Mouse (Mus musculus) thymus, postnatal 4 days (tissue): ENCODE results near the gene A730061H03Rik.
A peak's percentile ranks its signal among the peaks of the same experiment; 100 is the strongest.

Experiments
- DNase-seq: peaks from one replicate; pipeline ENCODE4 v3.0.0; 2021

A730061H03Rik gene

DNA sequence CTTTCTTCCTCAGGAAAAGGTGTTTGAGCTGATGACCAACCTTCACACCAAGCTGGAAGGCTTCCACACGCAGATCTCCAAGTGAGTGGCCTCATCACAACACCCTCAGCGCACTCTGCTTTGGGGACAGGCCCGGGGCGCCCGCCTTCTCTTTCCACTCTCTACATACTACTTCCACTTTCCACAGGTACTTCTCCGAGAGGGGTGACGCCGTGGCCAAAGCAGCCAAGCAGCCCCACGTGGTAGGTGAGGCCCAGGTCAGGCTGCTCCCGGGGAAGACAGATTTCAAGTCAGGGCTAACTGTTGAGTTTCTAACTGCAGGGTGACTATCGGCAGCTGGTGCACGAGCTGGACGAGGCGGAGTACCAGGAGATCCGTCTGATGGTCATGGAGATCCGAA, 20.5 kb upstream of the A730061H03Rik start:
- DNase-seq = no peak

DNA sequence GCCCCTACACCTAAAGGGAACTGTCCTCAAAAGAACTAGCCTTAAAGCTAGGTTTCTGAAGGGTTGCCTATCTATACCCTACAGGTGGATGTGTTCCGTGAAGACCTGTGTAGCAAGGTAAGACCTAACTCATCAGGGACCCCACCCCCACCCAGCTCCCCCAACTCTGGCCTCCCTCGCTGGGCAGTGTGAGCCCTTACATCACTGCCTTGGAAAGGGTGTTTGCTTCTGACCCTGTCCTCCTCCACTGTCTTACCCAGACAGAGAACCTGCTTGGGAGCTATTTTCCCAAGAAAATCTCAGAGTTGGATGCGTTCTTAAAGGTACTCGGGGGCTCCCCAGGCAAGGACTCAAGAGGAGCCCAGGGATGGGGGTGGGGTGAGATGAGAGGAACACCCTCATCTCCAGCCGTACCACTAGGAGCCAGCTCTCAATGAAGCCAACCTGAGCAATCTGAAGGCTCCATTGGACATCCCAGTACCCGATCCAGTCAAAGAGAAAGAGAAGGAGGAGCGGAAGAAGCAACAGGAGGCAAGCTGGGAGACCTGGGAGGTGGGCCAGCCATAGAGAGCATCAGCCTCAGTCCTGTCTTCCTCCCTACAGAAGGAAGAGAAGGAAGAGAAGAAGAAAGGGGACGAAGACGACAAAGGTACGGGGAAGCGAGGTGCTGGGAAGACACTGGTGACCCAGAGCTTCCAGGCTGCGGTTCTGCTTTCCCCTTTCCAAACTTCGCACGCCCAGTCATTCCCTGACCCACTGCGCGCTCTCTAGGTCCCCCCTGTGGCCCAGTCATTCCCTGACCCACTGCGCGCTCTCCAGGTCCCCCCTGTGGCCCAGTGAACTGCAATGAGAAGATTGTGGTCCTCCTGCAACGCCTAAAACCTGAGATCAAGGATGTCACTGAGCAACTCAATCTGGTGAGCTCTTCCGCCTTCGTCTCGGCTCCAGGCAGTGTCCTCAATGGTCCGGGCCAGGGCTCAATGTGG, 19.6 kb upstream of the A730061H03Rik start:
- no peak for DNase-seq

DNA sequence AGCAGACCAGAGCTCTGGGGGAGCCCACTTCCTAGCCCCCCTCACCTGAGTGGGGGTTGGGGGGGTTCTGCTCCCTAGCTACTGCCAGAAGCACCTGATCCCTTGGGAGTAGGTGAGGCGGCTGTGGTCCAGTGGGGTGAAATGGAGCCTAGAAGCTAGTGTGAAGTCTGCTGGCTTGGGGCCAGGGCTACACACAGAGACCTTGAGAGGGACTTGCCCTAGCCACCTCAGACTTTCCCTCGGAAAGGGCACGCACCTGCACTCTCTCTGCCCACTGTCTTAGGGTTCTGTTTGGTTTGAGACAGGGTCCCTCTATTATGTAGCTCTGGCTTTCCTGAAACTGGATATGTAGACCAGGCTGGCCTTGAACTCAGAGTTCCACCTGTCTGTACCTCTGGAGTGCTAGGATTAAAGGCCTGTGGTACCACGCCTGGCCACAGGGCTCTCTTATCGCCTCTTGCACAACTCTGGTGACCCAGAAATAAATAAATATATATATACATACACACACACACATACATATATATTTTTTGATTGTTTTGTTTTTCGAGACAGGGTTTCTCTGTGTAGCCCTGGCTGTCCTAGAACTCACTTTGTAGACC, 18.6 kb upstream of the A730061H03Rik start:
- no peak for DNase-seq

DNA sequence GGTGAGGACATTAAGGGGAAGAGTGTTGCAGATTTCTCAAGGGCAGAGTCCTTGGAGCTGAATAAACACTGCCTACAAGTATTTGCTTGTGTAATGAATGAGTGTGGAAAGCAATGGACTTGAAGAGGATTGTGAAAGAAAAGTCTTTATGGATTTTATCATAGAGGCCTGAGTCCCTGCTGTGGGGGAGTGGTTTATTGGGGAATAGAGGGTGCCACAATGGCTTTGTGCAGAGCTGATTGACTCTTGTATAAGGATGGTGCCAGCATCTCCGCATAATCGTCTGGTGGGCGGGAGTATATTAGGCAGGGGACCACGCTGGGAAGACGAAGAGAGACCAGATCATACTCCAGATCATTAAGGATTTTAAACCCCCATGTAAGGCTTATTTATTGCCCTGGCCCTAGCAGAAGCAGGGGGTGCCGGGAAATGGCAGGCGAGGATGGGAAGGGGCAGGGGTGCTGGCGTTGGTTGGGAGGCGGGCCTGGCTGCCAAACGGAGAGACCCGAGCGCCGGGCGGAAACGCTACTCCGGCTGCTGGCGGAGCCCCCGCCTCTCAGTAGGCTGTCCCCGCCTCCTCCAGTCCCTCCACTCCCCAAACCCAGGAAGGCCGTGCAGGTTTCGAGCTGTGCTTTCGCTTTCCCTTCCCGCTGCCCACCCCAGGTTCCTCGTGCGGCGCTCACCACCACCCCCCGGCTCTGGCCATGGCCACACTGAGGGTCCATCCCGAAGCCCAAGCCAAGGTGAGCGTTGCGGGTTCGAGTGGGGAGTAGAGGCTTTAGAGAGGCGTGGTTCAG, 17.9 kb upstream of the A730061H03Rik start, which contains the start of gene Psme1:
Gene Psme1, plus strand, starts transcription at position 253 of the 797 bp plus-strand sequence.
- peak; percentile 88 for DNase-seq

DNA sequence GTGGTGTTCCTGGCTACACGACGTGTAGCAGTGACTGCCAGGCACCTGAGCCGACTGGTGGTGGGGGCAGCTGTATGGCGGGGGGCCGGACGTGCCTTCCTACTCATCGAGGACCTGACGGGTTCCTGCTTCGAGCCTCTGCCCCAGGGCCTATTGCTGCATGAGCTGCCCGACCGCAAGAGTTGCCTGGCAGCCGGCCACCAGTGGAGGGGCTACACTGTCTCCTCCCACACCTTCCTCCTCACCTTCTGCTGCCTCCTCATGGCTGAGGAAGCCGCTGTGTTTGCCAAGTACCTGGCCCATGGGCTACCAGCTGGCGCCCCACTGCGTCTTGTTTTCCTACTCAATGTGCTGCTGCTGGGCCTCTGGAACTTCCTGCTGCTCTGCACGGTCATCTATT, 16.2 kb upstream of the A730061H03Rik start:
- DNase-seq = no peak

DNA sequence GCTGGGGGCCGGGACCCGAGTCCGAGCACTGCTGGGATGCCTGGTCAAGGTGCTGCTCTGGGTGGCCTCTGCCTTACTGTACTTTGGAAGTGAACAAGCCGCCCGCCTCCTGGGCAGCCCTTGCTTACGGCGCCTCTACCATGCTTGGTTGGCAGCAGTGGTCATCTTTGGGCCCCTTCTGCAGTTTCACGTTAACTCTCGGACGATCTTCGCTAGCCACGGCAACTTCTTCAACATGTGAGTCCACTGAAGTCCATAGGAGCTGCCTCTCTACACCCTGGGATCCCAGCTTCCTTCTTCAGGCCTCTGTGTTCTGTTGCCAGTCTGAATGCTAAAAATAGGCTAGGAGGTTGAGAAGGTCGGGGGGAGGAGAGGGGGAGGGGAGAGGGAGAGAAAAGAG, 15.5 kb upstream of the A730061H03Rik start:
- no peak for DNase-seq

DNA sequence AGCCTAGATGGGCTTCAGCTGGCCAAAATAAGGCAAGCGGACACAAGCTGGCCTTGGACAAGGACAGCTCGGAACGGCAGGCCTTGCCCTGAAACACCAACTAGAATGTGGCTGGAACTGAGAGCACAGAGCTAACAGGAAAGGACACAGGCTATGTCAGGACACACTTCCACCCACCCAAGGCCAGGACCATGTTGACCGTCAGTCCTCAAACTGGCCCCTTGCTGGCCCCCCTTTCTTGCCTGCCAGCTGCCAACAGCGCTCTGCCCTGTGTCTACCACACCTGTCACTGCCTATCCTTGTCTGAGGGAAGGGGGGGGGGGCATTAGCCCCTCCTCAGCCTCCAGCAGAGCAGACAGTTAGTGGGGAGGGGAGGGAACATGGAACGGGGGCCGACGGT, 15.1 kb upstream of the A730061H03Rik start, which contains the start of gene Fitm1:
Gene Fitm1, plus strand, starts transcription at position 316 of the 400 bp plus-strand sequence.
- DNase-seq = no peak

DNA sequence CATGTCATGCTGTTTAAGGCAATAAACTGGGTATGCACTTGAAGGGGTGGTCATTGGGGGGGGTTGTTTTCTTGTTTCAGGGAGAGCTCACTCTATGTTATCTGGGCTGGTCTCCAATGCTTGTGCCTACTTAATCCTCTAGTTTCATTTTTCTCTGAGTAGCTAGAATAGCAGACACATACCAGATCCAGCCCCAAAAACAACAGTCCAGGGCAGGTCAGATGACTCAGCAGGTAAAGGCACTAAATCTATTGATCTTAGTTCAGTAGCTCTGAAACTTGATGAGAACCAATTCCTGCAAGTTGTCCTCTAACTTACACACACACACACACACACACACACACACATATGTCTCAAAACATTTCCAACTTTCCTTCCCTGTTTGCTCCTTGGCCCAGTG, 11.6 kb upstream of the A730061H03Rik start:
- no peak for DNase-seq

DNA sequence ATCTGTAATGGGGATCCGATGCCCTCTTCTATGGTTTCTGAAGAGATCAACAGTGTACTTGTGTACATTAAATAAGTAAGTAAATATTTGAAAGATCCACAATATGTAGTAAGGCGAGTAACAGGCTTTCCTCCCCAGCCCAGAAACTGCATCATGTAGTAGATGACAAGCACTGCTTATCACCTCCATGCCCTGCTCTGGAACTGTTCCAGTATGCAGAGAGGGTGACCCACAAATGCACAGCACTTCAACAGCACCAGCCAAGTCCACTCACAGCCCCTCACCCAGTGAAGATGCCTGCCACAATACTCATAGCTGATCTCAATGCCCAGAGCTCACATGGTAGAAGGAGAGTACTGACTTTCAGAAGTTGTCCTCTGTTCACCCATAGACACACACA, 10.4 kb upstream of the A730061H03Rik start:
- no peak for DNase-seq

DNA sequence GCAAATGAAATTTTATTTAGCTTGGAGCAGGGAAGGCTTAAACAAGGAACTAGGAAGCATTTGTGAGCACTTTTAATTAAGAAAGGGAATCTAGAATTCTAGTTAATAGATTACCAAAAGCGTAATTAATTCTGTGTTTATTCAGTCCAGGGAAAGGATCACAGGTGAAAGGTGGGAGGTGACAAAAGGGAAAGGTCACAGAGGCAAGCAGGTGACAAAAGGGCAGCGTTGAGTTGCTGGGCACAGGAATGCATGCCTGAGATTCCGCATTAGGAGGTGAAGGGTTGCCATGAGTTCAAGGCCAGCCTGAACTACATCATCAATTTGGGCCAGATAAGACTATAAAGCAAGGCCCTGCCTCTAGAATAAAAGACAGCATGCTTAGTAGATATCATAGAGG, 7.3 kb upstream of the A730061H03Rik start:
- DNase-seq = no peak

DNA sequence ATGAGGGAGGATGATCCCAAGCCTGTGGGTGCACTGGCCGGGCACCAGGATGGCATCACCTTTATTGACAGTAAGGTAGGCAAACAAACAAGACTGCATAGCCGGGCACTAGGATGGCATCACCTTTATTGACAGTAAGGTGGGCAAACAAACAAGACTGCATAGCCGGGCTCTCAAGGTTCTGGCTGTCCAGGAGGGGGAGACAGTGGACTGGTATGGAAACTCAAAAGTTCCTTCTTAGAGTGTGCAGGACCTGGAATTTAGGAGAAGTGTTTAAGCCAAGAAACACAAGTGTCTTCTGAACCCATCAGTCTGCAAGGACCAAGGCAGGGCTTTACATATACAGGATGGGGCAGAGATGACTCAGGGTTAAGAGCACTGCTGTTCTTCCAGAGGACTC, 5.5 kb upstream of the A730061H03Rik start:
- DNase-seq = no peak

DNA sequence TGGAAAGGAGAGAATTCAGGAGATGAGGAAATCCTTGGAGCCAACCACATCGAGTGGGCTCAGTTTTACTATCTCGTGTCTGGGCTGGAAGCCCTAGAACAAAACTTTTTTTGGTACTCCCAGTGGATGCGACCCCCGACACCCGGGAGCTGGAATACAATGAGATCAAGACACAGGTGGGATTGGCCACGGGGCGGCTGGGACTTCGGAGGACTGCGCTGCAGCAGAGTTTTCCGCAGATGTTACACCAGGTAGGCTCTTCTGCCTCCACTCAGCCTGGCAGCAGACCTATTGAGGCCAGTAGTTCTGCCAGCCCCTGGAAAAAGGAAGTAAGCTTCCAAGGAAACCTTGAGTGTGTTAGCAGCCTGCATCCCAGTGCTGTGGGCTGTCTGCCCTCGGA, 3.0 kb upstream of the A730061H03Rik start:
- no peak for DNase-seq

DNA sequence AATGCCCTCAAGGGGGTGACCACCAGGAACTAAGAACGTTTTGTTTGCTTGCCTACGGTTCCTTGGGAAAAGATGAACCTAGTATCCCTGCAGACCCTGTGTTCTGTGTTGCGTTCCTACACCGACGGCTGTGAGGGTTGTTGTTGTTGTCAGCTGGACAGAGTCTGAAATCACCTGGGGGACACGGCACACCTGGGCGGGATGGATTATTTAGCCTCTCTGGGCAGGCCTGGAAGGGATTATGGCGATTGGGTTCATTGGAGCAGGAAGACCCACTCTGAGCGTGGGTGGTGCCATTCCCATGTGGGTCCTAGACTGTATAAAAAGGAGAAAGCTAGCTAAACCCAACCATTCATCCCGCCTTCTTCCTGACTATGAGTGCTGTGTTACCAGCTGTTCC, 1.7 kb upstream of the A730061H03Rik start:
- DNase-seq = no peak

DNA sequence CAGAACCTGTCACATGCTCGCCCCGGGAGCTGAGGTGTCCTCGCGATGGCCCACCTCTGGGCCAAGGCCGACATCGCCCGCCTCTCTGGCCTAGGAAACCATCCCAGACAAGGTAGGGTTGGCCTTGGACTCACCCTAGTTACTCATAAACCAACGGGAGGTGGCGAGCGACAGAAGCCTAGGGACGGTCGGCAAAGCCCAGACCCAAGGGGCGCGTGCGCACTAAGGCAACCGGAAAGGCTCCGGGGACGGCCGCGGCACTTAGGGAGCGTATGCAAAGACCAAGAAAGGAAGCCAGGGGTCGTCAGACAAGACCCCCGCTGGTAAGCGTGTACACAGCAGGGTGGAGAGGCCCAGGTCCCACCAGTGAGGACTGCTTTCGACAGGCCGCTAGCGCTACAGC, 406 bp downstream of the A730061H03Rik start, which contains the start of gene Dcaf11:
Gene Dcaf11, plus strand, starts transcription at position 208 of the 403 bp plus-strand sequence.
- peak; percentile 90 for DNase-seq

DNA sequence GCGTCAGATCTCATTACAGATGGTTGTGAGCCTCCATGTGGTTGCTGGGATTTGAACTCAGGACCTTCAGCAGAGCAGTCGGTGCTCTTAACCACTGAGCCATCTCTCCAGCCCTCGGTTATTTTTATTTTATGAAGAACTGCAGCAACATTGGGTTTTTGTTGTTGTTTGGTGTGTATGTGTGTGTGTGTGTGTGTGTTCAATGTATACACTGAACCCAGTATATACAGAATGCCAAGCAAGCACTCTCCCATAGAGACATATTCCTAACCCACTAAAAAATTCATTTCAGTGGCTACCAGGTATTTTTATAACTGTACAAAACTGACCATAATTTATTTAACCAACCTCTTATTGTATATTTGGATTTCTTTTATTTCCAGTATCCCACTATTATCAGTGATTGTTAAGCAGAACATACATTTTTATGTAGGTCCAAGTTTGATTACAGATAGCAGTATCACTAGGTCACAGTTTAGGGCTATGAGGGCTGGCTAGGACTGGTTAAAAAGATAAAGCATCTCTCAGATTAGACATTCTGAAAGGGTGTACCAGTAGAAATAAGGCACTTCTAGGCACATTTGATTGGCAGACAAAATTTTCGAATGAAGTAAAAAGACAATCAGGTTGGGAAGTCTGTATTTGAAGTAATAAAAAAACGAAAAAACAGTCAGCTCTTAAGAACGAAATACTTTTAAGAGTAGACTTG, 1.3 kb downstream of the A730061H03Rik start:
- no peak for DNase-seq

DNA sequence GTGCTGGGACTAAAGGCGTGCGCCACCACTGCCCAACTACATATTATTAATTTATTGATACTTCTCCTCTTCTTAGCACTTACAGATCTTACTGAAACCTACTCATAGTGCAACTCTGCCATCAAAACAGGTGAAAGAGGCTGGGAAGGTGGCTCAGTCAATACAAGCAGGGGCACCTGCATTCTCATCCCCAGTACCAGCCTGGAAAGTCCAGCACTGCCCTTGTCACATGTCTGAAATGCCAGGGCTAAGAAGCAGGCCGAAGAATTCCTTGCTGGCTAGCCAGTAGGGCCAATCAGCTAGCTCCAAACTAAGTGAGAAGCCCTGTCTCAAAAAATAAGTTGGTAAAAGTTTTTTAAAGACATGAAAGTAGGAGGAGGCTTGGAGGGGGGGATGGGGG, 2.6 kb downstream of the A730061H03Rik start:
- no peak for DNase-seq

DNA sequence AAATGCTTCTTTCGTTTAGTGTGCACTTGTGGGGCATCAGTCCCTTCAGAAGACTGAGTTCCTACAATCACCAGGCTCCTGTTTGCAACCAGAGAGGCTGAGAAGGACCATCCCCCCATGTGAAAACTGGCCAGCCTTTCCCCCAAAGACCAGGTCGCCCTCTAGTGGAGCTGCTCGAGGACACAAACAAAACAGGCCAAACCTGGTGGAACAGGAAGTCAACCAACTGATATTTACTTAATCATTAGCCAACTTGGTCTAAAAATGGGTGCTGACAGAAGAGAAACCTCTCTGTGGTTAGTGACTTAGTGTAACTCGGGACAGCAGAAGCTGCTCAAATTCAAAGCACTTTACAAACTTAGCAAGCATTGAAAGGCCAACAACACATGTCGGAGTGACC, 3.2 kb downstream of the A730061H03Rik start:
- peak; percentile 81 for DNase-seq

DNA sequence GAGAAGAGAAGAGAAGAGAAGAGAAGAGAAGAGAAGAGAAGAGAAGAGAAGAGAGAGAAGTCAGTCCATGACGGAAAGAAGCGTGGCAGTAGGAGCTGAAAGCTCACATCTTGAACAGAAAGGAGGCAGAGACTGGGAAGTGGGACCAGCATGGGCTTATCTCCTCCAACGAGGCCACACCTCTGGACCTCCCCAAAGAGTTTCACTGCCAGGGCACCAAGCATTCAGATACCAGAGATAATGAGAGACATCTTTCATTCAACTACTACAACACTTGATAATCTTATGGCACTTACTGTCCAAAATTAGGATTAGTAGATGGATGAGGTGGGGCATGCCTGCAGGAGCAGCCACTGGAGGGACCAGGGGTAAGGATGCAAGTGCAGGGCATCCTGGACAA, 4.4 kb downstream of the A730061H03Rik start:
- no peak for DNase-seq

DNA sequence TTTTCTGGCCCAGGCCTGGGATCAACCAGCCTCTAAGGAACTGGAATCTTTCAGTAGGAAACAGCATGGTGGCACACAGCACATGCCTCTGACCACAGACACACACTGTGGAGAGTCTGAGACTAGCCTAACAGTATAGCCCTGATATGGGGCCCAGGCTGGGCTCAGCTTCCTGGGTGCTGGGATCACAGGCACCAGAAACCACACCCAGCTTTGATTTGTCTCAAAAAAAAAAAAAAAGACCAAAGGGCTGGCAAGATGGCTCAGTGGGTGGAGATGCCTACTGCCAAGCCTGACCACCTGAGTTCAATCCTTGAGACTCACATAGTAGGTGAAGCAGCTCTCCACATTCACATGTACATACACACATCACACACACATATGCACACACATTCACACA, 5.6 kb downstream of the A730061H03Rik start:
- no peak for DNase-seq

DNA sequence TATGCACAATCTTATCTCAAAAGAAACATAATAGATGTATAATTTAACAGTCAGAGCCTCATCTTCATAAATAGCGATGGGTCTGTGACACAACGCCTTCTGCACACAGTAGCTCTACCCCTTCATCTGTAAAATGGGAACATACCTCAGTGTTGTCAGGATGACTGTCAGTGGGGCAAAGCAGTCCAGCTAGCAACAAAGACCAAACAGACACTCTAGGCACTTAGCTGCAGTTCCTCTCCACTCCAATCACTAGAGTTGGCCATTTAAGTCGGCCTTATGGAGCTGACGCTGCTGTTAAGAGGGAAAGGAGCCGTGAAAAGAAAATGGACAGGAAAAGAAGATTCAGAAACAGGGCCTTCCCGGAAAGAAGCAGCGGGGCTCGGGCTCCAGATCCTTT, 8.4 kb downstream of the A730061H03Rik start:
- no peak for DNase-seq

DNA sequence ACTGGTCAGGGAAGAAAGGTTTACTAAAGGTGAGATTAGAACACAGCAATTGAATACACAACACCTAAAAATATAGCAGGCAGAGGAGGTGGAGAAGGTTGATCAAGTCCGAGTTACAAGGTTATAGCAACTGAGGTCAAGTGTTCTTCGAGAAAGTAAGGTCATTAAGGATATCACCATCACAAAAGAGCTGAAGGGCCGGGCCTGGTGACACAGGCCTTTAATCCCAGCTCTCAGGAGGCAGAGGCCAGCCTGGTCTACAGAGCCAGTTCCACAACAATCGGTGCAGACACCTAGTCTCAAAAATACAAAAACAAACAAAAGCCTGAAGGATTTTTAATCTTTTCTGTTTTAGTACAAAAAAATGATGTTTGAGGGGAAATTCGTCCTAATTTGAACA, 8.9 kb downstream of the A730061H03Rik start:
- DNase-seq = no peak

DNA sequence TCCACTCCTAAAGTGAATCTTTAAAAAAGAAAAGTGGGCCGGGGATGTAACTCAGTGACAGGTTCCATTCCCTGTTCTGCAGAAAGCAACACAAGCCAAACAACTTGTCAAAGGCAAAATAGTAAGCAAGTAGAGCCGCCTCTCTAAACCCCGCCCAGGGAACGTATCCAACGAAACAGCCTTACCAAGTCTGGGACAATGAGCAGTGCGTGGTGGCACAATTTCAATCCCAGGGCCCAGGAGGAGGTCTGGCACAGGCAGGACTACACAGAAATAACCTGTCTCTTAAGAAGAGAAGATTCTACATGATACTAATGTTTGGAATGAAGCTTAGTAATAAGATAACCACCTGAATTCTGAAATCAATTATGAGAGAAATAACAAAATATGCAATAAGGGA, 10.0 kb downstream of the A730061H03Rik start:
- no peak for DNase-seq

DNA sequence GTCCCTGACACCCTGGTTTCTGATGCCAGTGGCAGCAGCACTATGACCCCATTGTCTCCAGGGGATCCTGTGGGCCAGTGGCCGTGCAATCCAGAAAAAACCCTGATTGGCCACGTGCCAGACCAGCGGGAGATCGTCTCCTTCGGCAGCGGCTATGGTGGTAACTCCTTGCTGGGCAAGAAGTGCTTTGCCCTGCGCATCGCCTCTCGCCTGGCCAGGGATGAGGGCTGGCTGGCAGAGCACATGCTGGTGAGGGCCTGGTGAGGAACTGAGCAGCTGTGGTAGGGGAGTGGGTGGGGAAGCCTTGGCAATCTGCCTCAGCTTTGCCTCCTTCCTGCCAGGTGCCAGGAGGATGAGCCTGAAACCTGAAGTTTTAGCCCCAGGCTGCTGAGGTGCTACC, 15.9 kb downstream of the A730061H03Rik start:
- DNase-seq = no peak
